Comparison of ENCODE assay signal across 22 mouse cellular contexts in the genomic region with DNA sequence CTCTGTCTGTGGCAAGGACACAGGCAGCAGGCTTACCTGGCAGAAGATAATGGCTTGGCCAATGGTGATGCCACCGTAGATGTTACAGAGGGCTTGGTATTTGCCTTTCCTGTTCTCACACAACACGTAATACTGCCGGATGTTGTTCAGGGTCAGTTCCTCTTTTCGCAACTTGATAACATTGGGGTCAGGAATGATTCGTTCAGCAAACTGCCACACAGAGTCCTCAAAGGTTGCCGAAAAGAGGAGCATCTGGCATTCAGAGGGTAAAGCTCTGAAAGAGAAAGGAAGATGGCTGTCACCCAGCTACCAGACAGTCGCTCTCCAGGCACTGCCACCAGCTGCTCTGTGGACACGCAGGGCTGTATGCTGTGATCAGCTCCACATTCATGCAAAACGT. TPM values are rescaled to one million over a fixed set of nuclear protein-coding genes. Genes with fewer than 3 reads are reported as not detected.
DNase-seq lines count a peak whose midpoint lies in the region; ATAC-seq and TF ChIP-seq lines count a peak whose summit lies in the region.
"Had no signal": no experiment of that assay in that cellular context is flagged by ENCODE, and none has a peak within 500 bp of the region (broad histone marks: within the 10 kb centered on the region; RNA-seq: fewer than 3 reads in every experiment).

No protein-coding gene starts in this region.

- 0 out of 2 replicates have a peak, but pooled peaks cover 3% of the 10 kb centered on the region for H3K27me3 ChIP-seq in heart, embryonic 12.5 days (replicated peaks)
- H3K27me3 ChIP-seq: forebrain, embryonic 15.5 days; hindbrain, embryonic 15.5 days; limb, embryonic 15.5 days; neural tube, embryonic 12.5 days had no signal

- no peak for ATAC-seq in heart, embryonic 12.5 days (ENCODE audit: insufficient number of reproducible peaks, low FRiP score)
- peak; percentile 93 for ATAC-seq in megakaryocyte, adult 5-6 weeks (ENCODE audit: poor library complexity, severe bottlenecking)
- ATAC-seq: forebrain, embryonic 15.5 days had no signal

- H3K9me3 ChIP-seq in heart, embryonic 12.5 days (replicated peaks) = no peaks in the 10 kb centered on the region
- H3K9me3 ChIP-seq: forebrain, embryonic 15.5 days; G1E; hindbrain, embryonic 15.5 days; limb, embryonic 15.5 days; neural tube, embryonic 12.5 days had no signal

- no peaks in the 10 kb centered on the region for H3K4me1 ChIP-seq in heart, embryonic 12.5 days (replicated peaks)
- H3K4me1 ChIP-seq in bone marrow macrophage, adult 2 months (ENCODE audit: control insufficient read depth, insufficient read depth, low read length) = 0 out of 2 replicates have a peak, but pooled peaks cover 3% of the 10 kb centered on the region
- H3K4me1 ChIP-seq: forebrain, embryonic 15.5 days; hindbrain, embryonic 15.5 days; limb, embryonic 15.5 days had no signal

- 70% methylated on average over 9 of the region's 9 CpGs for WGBS in heart, embryonic 12.5 days

- DNase-seq in heart, adult 11 months = peak; percentile 89
- DNase-seq in 416B (ENCODE audit: low read depth) = peak; percentile 69
- DNase-seq in cerebellum, adult 8-10 months = no peak
- DNase-seq in gastrocnemius, postnatal 10 days = no peak
- DNase-seq in adrenal gland, adult (ENCODE audit: inconsistent age in 2 of 2, low spot score in 1 of 2) = no peak
- DNase-seq: cerebellum, adult 2 months; layer of hippocampus, adult 9-11 months; lung, postnatal 14 days; midbrain, embryonic 14.5 days; thymus, postnatal 14 days had no signal

- no peak for TF ChIP-seq POLR2A in bone marrow macrophage, adult 2 months (IDR thresholded peaks at IDR 0.05; ENCODE audit: borderline replicate concordance, low read depth, low read length)

- no peaks in the 10 kb centered on the region for H3K36me3 ChIP-seq in heart, embryonic 12.5 days
- H3K36me3 ChIP-seq: G1E; limb, embryonic 15.5 days had no signal

- H3K4me2 ChIP-seq in heart, embryonic 12.5 days = no peak overlapping the region
- H3K4me2 ChIP-seq: forebrain, embryonic 15.5 days; hindbrain, embryonic 15.5 days; limb, embryonic 15.5 days; neural tube, embryonic 12.5 days had no signal

- no peak overlapping the region for H3K4me3 ChIP-seq in heart, embryonic 12.5 days
- peak overlapping the region; percentile 22; the same call in 1 of the 2 replicates for H3K4me3 ChIP-seq in bone marrow macrophage, adult 2 months (ENCODE audit: insufficient read depth, low read length)
- H3K4me3 ChIP-seq: forebrain, embryonic 15.5 days; hindbrain, embryonic 15.5 days; limb, embryonic 15.5 days; neural tube, embryonic 12.5 days had no signal

- TF ChIP-seq CTCF in bone marrow macrophage, adult 2 months (IDR thresholded peaks at IDR 0.05; ENCODE audit: low read depth, low read length) = no peak

- no peak overlapping the region for H3K9ac ChIP-seq in heart, embryonic 12.5 days
- H3K9ac ChIP-seq: forebrain, embryonic 15.5 days; hindbrain, embryonic 15.5 days; limb, embryonic 15.5 days; neural tube, embryonic 12.5 days had no signal

- no peak overlapping the region for H3K27ac ChIP-seq in heart, embryonic 12.5 days (ENCODE audit: poor library complexity, severe bottlenecking)
- no peak overlapping the region for H3K27ac ChIP-seq in bone marrow macrophage, adult 2 months (ENCODE audit: insufficient read depth, low read depth, low read length)
- H3K27ac ChIP-seq: forebrain, embryonic 15.5 days; hindbrain, embryonic 15.5 days; limb, embryonic 15.5 days; neural tube, embryonic 12.5 days had no signal

RNA-seq across cellular contexts. Expression of gene Ddx25, which starts 11.6 kb away (rescaled TPM):
- polyA plus RNA-seq in heart, embryonic 12.5 days (2016; fragmentation: Nextera tagmentation; extraction: Ambion mirVana) = 1.7 and 2.0 TPM in 2 replicates
- polyA plus RNA-seq in bone marrow macrophage, adult 2 months (2012; ENCODE audit: insufficient read depth, insufficient read length, missing spikeins) = not detected in 2 replicates
- 0.09 and 0.11 TPM in 2 replicates for total RNA-seq in megakaryocyte, adult 5-6 weeks (2015)
- 0.04 TPM in 1 of 2 replicates, not detected in the other for total RNA-seq in megakaryocyte, adult 5-6 weeks (2017)
- under 1 TPM; 0.05 to 0.09 TPM for total RNA-seq in gastrocnemius, postnatal 10 days (2021)

RNA-seq across cellular contexts. Expression of gene Pus3, which starts 11.7 kb away (rescaled TPM):
- polyA plus RNA-seq in heart, embryonic 12.5 days (2016; fragmentation: Nextera tagmentation; extraction: Ambion mirVana) = 12.3 and 14.0 TPM in 2 replicates
- polyA plus RNA-seq in bone marrow macrophage, adult 2 months (2012; ENCODE audit: insufficient read depth, insufficient read length, missing spikeins) = 7.9 and 9.0 TPM in 2 replicates
- total RNA-seq in megakaryocyte, adult 5-6 weeks (2015) = 9.8 and 12.2 TPM in 2 replicates
- 14.0 and 14.6 TPM in 2 replicates for total RNA-seq in megakaryocyte, adult 5-6 weeks (2017)
- total RNA-seq in gastrocnemius, postnatal 10 days (2021) = 10 to 100 TPM; 10.6 to 11.9 TPM

RNA-seq across cellular contexts. Expression of gene Pate2, which starts 23.3 kb away (rescaled TPM):
- 0.45 and 0.66 TPM in 2 replicates for polyA plus RNA-seq in heart, embryonic 12.5 days (2016; fragmentation: Nextera tagmentation; extraction: Ambion mirVana)
- not detected in 2 replicates for polyA plus RNA-seq in bone marrow macrophage, adult 2 months (2012; ENCODE audit: insufficient read depth, insufficient read length, missing spikeins)
- total RNA-seq in megakaryocyte, adult 5-6 weeks (2015) = 0.51 and 0.75 TPM in 2 replicates
- not detected in 2 replicates for total RNA-seq in megakaryocyte, adult 5-6 weeks (2017)
- total RNA-seq in gastrocnemius, postnatal 10 days (2021) = under 1 TPM; 0.23 to 0.52 TPM

RNA-seq across cellular contexts. Expression of gene Hyls1, which starts 23.5 kb away (rescaled TPM):
- 13.6 and 14.9 TPM in 2 replicates for polyA plus RNA-seq in heart, embryonic 12.5 days (2016; fragmentation: Nextera tagmentation; extraction: Ambion mirVana)
- 8.8 and 9.4 TPM in 2 replicates for polyA plus RNA-seq in bone marrow macrophage, adult 2 months (2012; ENCODE audit: insufficient read depth, insufficient read length, missing spikeins)
- 15.7 and 20.1 TPM in 2 replicates for total RNA-seq in megakaryocyte, adult 5-6 weeks (2015)
- total RNA-seq in megakaryocyte, adult 5-6 weeks (2017) = 17.5 and 20.6 TPM in 2 replicates
- 1 to 10 TPM; 1.4 to 2.3 TPM for total RNA-seq in gastrocnemius, postnatal 10 days (2021)

RNA-seq across cellular contexts. Expression of gene Gm1113, which starts 28.7 kb away (rescaled TPM):
- polyA plus RNA-seq in heart, embryonic 12.5 days (2016; fragmentation: Nextera tagmentation; extraction: Ambion mirVana) = not detected in 2 replicates
- polyA plus RNA-seq in bone marrow macrophage, adult 2 months (2012; ENCODE audit: insufficient read depth, insufficient read length, missing spikeins) = not detected in 2 replicates
- total RNA-seq in megakaryocyte, adult 5-6 weeks (2015) = not detected in 2 replicates
- not detected in 2 replicates for total RNA-seq in megakaryocyte, adult 5-6 weeks (2017)
- not detected for total RNA-seq in gastrocnemius, postnatal 10 days (2021)
- total RNA-seq: G1E; gastrocnemius, postnatal 4 days; left cerebral cortex, postnatal 10 days had no signal
- polyA plus RNA-seq: cerebellum, adult 2 months; forebrain, embryonic 15.5 days; G1E; heart, embryonic 16.5 days; hindbrain, embryonic 15.5 days; kidney, embryonic 16.5 days; limb, embryonic 15.5 days; midbrain, embryonic 14.5 days; neural tube, embryonic 12.5 days had no signal

Comparison
In these comparisons a context has a peak if more than half of its experiments do, and no peak if none do; other contexts are left out.
1. DNase-seq: peak in heart, adult 11 months (single experiment) and 416B (single experiment); none in cerebellum, adult 8-10 months (single experiment), gastrocnemius, postnatal 10 days (single experiment) and adrenal gland, adult (0 of 2).